Mouse (Mus musculus): Measurements from ENCODE around the gene Gabarapl1.
"Not testable (repeated sequence)": the region's sequence is repeated elsewhere in the genome, so short reads cannot be mapped to it uniquely, and the experiment has no call there.

Gene Gabarapl1

DNA sequence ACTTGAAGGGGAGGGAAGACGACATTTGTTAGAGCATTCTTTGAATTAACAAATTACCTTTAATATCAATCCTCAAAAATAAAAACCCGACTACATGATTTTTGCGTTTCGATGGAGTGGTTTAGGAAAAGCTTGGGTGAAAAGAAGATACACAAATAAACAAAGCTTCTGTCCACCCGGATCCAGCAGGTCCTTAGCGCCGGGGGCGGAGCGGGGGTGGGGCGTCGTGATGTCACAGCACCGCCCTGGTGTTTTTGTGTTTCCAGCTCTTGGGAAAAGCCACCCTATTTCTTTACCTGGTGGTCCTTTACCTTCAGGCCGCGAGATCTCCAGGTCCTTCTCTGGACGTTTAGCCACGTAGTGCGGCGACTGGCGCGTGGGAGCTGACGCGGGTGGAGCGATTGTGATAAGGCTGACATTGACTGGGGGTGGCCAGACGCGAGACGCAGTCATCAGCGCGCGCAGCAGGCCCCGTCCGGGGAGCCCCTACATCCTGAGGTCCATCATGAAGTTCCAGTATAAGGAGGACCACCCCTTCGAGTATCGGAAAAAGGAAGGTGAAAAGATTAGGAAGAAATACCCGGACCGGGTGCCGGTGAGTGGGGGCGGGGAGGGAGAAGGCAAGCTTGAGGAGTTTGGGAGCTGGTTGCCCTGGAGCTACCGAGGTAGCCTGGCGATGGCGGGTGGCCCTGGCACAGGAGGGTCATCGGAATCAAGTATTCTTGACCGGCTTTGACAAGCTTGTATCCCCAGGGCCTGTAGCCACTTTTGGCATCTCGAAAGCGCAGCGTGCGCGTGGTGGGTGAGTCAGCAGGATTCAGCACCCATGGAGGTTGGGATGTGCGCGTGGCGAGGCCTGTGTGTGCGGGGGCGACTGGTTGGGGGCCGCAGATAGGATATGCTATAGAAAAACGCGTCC lies at the start of gene Gabarapl1:
Gabarapl1 (plus strand) TSS at position 219 of the 919 bp plus-strand sequence.
- DNase-seq, result peak; percentile 79

DNA sequence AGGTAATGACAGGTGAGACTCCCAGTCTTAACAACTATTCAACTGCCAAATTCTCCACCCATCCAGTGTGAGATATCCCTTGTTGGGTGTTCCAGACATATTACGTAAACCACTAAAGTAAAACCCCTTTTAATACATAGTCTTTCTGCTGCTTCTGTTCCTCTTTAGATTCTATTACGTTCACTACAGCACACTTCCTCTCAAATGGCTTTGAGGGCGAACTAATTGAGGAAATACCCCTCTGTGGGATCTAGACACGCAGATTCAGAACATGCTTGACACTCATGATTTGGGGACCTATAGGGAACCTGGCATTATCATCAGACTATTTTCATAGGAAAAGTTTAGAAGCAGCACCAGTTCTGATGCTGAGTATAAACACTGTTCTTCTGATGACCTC lies 38.0 kb upstream of the Gabarapl1 start:
- no peak for DNase-seq

DNA sequence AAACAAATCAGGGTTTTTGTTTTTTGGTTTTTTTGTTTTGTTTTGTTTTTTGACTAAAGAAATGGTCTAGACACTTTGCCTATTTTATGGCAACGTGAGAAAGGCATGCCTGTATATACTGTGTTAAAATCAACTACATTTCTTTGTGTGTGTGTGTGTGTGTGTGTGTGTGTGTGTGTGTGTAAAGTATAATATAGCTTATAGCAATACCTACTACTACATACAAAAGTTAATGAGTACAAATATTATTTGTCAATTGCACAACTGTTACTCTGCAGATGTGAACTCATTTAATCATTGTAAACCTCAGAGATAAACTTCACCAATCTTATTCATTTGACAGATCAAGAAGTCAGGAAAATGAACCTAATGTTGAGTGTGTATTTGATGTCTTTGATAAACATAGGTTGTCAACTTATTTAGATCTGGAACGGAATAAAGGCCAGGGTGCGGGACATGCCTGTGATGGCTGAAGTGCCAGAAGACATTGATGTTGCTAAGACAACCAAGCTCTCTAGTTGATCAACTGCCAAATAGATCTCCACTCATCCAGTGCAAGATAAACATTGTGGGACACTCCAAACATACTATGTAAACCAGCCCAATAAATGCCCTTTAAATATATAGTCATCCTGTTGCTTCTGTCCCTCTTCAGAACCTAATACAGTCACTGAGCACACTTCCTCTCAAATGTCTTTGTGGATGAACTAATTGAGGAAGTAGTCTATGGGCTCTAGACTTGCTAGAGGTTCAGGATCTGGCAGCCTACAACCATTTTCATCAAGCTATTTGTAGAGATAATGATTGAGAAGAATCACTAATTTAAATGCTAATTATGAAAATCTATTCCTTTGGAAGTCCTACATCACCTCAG lies 35.4 kb upstream of the Gabarapl1 start:
- DNase-seq, result no peak

DNA sequence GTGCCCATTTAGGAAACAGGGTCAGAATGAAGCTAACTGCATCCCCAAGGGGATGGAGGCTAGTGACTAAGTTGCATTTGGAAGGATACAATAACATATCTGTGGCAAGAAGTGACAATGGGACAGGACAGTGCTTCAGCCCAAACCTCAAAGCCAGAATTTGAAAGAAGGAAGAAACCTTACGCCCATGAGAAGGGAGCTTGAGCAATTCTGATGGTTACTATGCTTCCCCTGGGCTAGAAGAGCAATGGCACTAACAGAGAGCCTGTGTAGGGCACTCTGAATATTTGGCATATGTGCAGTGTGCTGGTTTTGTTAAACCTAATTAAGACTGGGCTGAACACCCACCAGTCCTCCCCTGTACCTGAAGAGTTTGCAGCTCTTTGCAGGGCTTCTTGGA lies 33.4 kb upstream of the Gabarapl1 start:
- not testable (repeated sequence) for DNase-seq

DNA sequence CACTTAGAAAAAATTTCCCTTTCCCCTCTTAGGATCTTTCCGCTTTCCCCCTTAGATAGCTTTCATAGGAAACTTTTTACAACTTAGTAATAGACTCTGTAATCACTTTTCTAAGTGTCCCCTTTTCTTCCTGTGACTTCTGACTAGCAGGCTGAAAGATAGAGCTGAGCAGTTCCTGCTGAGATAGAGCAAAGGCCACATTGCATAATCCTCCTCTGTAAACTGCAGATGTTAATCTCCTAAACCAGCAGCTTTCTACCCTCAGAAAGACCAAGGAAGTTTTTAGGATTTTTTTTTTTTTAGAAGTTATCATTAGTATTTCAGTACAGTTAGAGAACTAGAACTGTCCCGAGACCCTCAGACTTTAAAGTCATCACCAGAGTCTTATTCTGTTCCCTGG lies 29.5 kb upstream of the Gabarapl1 start:
- no peak for DNase-seq

DNA sequence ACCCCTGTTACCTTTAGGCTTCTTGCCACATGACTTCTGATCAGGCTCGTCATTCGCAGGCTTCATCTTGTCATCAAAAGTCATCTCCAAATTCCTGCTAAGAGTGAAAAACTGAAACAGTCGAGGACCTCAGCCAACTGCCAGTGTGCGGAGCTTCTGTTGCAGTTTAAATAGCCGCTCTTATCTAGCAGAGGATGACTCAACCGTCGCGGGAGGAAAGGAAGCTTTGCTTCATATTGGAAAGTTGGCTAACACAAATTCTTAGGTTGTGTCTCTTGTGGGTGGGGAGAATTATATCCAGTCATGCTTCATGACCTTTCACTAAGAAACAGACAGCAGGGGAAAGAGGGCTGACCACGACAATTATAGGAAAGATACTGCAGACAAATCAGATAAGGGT lies 25.9 kb upstream of the Gabarapl1 start, which contains the start of gene Olr1:
Olr1 (minus strand) TSS at position 142 of the 400 bp plus-strand sequence.
- no peak for DNase-seq

DNA sequence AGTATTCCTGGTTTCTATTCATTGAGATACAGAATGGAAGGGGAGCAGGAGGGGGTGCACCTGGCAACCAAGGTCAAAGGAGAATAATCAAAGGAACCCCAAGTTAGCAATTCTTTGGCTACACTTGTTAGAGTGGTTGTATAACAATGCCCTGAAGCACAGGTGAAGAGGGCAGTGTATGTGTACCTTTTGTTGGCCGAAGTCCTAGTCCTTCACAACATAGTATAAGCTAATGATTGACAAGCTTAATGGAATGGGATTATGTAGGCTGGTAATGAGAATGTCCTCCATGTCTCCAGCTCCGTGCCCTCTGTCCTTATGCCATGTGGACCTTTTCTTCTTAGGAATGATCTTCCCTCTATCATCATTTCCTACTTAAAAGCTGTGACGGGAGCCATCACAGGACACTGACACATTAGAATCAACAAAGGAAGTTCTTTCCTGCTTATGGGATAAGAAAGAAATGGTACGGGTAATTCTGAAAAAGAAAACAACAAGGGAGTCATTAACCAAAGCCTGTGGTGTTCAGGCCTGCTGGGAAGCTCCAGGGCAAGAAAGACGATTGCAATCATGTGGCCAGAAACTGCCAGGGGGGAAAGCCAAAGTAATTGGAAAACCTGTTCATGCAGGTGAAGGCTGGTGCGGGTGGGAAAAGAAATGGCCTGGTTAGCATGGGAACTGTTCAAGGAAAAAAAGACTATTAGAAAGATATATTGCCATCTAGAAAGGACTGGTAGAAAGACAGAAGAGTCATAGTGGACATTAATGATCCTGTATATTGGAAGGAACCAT lies 22.6 kb upstream of the Gabarapl1 start:
- DNase-seq, result no peak

DNA sequence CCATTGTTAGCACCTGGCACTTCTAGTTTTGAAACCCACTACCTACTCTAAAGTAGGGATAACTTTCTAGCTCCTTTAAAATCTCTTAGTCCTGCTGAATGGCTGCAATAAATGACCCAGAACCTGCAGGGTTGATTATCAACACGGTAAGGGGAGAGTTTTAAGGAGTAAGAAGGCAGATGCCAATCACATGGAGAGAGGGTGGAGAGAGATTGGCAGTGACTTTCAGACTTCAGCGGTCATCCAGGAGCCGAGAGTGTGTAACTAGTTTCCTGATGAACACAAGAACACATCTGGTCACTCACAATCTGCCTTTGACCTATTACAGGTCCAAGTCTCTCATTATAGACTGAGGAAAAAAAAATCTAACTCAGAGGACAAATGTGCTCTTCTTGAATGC lies 20.6 kb upstream of the Gabarapl1 start, which contains the start of gene Tmem52b:
Tmem52b (plus strand) TSS at position 189 of the 400 bp plus-strand sequence.
- DNase-seq, result no peak

DNA sequence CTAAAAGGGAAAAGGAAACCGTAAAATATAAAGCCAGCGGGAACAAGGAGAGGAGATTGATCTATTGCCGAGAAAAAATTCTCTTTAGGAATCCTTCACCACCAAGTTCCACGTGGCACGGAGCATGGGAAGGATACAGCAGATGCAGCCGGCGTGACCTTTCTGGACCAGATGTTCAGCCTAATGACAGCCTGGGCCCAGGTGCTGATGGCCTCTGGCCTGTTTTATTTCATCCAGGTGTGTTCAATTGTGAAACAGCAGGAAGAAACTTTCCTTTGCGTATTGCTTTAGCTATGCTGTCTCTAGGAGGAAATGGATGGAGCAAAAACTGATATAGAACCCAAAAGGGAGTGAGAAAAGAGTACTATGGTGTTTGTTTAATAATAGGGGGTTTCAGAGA lies 20.1 kb upstream of the Gabarapl1 start:
- no peak for DNase-seq

DNA sequence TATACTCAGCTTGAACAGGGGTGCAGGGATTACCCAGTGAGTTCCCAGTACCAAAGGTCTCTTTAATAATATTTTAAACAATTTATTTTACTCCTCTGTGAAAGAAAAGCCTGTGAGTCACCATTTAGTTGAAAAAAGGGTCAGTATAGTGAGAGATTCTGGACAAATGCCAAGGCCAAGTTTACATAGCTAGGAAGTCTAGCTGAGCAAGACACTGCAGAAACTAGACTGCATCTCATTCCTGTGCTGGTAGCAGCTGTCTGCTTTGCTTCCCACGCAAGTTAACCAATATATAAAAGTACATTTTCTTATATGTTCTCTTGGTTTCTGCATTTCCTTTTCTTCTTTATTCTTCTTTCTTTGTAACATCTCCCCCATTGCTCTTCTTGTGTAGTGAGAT lies 19.6 kb upstream of the Gabarapl1 start:
- DNase-seq, result no peak

DNA sequence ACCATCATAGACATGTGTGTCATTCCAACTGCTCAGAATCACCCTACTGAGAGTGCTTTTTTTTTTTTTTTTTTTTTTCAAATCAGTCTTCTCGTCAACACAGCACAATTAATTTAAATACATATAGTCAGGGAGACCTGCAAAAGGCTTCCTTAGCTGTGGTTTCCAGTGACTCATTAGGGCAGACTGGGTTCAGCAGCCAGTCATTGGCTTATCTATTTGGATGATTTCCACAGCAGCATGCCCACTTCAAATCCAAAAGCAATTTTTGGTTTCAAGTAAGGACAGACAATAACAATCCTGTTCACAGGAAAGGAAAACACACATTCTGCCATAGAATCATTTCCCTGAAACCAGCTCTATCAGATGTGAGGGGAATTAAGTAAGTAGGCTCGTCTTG lies 18.6 kb upstream of the Gabarapl1 start:
- no peak for DNase-seq

DNA sequence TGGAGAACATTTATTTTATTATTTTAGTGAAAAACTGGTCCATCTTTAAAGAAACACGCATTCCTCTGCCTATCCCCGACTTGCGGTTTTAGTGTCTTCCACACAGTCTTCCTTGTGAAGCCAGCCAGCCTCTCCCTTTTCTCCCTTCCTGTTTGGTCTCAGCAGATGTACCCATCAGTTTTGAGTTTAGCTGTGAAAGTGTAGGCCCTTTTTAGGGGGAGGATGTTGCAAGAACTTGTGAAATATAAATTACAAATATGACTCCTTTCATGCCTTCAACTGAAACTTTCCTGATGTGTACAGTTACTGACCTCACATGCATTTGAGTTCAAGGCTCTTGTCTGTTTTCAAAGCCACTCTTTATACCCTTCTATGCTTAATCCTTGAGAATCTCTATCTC lies 17.9 kb upstream of the Gabarapl1 start:
- no peak for DNase-seq

DNA sequence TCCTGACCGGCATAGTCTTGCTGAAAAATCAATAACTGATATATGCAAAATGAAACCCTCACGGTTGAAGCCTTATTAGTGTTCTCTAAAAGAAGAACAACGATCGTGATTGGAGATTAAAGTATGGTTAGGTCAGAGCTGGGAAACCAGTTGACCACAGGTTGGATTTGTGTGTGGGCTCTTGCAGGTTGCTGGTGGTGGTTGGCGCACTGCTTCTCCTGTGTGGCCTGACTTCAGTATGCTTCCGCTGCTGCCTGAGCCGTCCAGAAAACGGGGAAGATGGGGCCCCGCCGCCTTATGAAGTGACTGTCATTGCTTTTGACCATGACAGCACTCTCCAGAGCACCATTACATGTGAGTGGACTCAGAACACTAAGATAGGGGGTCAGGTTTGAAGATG lies 16.6 kb upstream of the Gabarapl1 start:
- DNase-seq, result no peak

DNA sequence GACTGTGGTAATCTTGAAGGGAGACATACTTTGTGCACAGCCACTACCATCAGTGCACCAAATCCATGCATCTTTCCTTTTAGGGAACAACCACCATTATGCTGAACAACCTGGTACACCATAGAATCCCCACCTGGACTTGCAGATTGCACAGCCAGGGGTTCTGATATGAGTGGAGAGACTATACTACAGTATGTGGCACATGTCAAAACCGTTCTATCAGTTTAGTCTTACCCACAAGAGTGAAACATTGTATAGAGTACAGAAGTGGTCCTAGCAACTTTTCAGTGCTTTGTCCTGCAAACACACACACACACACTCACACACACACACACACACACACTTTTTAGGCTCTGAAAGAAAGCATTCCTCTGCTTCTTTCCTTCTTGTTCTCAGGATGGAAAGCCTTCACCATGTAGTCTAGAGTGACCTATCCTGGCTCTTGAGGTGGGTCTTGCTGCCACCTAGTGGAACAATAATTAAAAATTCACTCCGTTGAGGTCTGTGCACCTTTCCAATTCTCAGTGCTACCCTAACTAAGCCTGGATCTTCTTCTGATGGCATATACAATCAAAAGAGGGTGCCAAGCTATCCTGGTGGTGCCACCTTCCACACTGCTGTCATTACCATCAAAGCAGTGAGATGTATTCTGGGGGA lies 15.1 kb upstream of the Gabarapl1 start:
- no peak for DNase-seq

DNA sequence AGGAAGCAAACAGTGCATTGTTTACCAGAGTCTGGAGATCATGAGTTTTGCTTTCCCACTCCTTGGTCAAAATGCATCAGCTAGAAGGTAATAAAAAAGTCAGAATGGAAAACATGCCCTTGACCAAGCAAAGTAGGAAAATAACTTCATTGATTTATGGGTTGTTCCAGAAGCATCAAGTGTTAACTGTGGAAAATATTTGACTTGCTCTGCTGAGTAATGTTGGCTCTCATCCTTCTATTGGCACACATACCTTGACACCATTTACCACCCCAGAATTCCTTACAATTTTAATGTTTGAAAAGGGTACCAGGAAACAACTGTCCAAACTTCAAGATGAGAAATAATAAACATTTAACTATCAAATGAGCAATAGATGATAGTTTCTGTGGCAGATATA lies 6.9 kb upstream of the Gabarapl1 start:
- DNase-seq, result no peak

DNA sequence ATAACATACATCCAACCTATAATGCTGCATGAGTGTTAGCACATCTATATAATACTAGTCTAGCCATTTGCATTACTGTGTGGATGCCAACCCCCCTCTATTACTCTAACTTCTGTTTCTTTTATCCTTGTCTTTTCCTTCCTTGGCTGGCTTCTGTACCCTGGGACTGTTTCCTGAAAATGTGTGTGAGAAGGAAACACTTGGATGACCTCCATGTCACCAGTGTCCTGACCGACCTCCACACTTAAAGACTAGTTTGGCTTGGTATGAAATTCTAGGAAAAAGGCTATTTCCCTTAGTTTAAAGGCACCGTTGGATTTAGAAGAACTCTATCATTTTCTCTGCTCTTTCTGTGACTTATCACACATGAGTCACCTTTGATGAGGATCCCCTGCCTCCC lies 5.5 kb upstream of the Gabarapl1 start:
- DNase-seq, result no peak

DNA sequence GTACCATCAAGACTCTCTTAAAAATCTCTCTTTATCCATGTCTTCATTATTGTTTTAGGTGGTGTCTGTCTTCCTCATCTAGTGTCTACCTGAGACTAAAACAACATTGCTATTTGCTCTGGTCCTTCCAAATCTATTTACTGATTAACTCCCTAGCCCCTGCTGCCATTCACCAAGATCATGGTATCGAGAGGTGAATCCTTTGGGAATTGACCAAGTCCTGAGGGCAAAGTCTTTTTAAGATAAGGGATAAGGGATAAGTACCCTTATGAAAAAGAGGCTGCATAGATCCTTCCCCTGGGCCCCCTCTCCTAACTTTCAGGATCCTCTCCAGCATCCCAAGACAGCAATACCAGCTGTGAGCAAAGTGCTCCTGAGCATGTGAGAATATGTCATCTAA lies 3.4 kb upstream of the Gabarapl1 start:
- no peak for DNase-seq

DNA sequence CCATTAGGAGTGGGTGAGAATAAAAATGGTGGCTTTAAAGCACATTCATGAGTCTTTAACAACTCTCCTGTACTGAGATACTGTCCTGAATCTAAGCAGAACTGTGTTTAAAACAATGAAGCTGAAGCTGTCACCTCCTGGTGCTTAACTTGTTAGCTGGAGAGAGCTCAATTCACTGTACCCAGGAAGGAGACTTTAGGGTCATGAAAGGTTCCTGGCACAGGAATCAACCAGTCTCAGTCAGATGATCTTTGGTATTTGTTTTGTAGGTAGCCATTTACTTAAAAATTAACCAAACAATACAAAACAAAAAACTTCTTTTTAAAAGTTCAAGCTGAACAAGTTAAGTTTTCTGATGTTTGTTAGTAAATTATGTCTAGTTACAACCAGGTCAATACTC lies 2.7 kb upstream of the Gabarapl1 start:
- DNase-seq, result no peak

DNA sequence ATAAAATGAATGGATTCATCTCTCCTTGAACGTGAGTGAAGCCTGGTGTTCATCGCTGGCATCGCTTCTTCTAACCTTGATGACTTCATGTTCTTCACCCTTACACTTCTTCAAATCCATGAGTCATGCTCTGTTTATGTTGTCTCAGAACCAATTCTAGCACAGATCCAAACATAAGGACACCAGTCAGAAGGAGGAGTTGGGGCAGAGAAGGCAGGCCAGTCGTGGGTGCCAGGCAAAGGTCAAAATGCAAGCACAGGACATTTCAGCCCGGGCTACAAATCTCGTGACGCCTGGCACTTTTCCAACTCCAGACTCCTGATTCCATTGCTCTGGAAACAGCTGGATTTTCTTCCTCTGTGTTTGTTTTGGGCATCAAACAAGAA lies 411 bp upstream of the Gabarapl1 start:
- DNase-seq, result peak; percentile 48

DNA sequence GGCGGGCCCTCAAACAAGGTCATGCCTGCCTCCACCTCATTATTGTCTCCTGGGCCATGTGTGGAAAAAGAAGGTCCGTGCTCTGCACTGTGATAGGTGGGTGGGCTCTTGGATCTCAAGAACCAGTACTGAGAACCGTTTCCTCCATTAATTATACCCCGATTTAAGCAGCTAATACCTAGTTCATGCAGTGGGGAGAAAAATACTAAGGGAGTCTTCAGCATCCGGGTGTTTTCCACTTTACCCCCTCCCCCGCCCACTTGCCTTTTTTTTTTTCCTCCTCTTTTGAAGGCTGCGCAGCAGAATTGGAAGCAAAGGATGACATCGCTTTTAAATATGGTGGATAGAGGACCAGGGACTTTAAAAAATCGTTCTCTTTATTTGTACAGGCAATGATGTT lies 1.1 kb downstream of the Gabarapl1 start:
- no peak for DNase-seq

DNA sequence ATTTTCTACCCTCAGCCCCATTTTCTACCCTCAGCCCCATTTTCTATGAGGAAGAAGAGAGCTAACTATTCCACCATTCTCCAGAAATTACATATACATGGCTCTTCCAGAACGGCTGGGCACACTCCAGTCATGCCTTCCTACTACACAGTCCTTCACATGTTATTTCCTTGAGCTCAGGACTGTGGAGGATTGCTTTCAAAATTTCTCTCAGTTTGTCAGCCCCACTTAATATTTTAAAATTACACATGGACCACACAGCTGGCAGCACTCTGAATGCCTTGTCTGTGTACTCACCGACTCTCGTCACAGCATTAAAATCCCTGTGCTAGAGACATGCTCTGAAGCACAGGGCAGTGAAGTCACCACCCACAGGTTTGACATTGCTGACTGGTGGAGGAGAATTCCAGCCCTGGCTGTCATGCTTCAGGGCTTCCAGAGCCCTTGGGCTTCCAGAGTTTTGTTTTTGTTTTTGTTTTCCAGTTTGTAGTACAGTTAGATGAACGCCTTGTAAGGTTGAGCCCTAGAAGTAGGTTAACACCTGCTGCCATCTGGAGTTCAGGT lies 1.7 kb downstream of the Gabarapl1 start:
- no peak for DNase-seq

DNA sequence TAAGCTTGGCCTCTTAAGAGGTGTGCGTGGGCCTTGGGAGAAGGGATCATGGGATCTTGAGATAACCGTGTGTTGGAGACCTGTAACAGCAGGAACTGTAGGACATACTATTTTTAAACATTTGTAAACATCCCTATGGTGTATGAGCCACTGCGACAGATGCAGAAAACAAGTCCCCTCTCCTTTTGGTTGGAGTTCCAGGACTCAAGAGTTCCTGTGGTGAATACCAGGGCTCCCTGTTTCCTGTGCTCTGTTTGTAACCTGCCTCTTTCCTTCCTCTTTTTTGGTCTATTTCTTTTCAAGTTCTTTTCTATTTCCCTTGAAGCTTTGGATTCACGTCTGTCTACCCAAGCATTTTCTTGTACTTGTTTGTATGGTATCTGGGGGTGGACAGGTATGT lies 2.8 kb downstream of the Gabarapl1 start:
- DNase-seq, result no peak
